Mouse (Mus musculus): ENCODE results near the gene Gm4981.
"Not testable (repeated sequence)": the region's sequence is repeated elsewhere in the genome, so short reads cannot be mapped to it uniquely, and the experiment has no call there.

The Gm4981 gene

DNA sequence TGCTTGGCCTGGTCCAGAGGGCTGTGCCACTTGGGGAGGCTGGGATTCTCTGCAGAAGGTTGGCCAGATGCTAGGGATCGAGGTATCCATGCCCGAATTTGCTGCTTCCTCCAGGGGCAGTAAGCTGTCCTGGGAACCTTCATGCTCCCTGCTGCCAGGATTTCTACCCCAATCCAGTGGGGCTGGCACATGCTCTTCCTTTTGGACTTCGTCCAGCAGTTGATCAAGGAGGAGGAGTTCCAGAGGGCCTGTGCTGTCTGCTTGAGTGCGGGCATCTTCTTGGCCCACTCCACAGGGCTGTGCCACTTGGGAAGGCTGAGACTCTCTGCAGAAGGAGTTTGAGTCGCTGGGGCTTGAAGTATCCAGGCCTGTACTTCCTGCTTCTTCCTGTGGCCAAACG lies 13.3 kb downstream of the Gm4981 start:
- CTCF ChIA-PET, result not testable (repeated sequence)

DNA sequence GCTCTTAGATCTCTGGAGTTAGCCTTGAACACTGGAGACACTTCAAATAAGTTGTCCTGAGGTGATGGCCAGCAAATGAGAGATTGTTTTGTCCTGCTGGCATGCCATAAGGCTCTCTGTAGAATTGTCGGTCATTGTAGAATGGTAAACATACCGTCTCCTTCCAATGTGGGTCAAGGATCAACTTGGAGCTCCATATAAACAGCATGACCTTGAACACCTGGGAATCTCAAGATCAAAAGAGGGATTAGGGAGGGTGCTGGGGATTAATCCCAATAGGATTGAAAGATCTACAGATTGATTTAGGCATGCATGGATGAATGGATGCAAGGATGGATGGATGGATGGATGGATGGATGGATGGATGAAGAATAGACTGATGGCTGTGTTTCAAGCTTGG lies 14.9 kb downstream of the Gm4981 start:
- CTCF ChIA-PET, result not testable (repeated sequence)

DNA sequence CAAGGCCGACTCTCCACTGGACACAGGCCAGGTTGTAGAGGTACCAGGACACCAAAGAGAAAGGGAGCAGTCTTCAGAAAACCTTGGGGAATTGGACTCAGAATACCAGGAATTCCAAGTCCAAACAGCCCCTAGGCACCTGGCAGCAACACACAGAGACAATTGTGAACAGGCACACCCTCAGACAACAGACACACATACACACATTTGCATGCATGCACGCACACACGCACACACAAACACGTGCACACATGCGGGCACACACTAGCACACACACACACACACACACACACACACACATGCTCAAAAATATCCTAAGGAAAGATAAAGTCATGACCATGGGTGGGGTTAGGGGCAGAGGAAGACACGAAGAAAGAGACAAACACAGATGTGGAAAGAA lies 15.8 kb downstream of the Gm4981 start:
- CTCF ChIA-PET, result no interaction called here

DNA sequence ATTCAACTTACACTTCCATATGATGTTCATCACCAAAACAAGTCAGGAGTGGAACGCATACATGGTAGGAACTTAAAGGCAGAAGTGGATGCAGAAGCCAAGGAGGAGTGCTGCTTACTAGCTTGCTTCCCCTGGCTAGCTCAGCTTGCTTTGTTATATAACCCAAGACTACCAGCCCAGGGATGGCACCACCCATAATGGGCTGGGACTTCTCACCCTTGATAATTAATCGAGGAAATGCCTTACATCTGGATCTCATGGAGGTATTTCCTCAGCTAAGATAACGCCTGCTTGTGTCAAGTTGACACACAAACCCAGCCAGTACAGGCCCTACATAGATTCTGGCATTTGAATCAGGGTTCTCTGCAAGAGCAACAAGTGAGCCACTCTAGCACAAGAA lies 19.1 kb downstream of the Gm4981 start:
- CTCF ChIA-PET, result no interaction called here

DNA sequence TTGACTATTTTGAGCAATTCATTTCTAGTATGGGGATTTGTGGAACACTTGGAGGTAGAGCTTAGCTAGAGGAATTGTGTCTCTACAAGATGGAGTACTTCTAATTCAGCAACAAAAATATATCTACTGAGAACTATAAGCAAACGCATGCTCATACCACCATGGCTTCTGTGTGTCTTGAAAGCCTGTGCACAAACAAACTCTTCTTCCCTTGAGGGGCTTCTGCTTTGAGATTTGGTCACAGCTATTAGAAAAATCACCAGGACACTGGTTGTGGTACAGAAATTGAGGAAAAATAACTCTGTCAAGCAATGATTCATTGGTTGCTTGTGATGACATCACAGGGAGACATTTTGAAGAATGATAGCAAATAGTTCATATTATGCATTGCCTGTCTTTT lies 21.1 kb downstream of the Gm4981 start:
- CTCF ChIA-PET, result interaction anchor here (0.6 kb wide), 1 partner anchor 192 kb away, joined by 6 read pairs; no protein-coding TSS in a partner anchor

DNA sequence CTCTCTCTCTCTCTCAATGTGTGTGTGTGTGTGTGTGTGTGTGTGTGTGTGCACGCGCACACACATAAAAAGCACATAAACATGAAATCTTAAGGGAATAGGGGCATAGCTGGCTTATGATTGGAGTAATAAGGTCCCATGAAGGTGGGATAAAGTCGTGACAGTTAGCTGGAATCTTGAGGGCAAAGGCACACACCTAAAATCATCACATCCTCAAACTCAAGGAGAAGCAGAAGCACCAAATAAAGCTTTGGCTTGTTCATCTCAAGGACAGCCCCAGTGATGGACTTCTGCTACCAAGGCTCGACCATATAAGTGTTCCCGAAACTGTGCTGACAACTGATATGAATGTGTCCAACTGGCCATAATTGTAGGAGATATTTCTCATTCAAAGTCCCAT lies 21.6 kb downstream of the Gm4981 start:
- CTCF ChIA-PET, result interaction anchor here (0.6 kb wide), 1 partner anchor 192 kb away, joined by 6 read pairs; no protein-coding TSS in a partner anchor

DNA sequence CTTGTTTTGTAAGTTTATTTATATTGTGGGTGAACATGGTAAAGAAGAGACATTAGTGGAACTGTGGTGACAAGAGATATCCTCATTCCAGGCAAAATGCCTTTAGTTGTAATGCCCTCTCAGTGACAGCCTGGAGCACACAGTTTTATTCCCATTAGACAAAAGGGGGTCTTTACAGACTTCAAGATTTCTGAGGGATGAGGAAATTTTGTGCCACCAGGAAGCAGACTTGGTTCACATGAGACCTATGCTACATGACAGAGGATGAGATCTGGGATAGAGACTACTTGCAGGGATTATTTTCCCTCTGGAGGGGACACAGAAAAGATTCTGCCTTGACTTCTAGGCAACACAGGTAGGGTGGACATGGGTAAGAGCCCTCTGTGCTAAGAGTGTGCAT lies 22.0 kb downstream of the Gm4981 start:
- CTCF ChIA-PET, result no interaction called here

DNA sequence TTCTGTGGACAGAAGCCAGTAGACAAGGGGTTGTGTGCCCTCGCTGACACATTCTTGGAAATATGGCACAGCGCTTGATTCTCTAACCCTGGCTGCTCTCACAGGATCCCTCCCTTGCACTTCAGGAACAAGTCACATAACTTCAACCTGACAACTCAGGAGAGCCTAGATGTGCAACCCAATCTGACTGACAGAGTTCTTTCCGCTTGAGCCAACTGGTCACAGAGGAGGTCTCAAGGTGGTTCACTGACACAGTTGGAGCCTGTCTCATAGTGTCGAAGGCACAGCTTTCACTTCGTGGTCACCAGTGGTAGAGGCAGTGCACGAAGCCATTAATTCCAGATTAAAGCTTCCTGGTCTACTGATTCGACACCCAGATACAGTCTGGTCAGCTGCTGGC lies 24.3 kb downstream of the Gm4981 start:
- CTCF ChIA-PET, result no interaction called here

DNA sequence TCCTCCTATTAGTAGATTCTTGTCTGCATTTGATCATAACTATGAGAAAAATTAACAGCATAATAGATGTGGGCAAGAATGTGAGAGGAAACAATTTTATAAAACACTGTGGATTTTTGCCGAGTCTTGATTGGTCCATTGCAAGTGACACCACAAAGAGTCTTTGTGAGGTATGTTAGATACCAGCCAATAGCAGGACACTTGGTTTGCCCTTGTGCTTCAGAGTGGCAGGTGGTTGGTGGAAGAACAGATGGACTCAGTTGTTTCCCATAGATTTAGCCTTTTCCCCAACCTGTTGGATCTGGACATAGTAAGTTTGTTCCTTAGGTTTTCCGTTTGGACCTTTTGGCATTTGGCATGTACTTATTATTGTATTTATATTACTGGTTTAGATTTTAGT lies 25.3 kb downstream of the Gm4981 start:
- CTCF ChIA-PET, result no interaction called here

DNA sequence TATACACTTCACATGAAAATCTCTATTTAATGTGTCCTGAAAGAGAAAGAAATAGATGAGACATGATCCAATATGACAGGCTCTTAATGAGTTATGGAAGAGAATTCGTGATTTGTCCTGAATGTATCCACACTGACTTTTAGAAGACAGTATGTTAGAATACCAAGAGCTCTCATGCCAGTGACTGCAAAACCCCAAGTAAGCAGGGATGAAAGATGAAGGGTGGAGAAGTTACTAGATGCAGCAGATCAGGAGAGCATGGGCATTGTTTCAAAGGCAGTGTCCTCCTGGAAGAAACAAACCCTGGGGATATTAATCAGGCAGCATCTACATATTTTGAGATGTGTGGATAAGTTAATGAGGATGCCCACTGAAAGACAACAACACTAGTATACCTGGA lies 26.0 kb downstream of the Gm4981 start:
- CTCF ChIA-PET, result no interaction called here

DNA sequence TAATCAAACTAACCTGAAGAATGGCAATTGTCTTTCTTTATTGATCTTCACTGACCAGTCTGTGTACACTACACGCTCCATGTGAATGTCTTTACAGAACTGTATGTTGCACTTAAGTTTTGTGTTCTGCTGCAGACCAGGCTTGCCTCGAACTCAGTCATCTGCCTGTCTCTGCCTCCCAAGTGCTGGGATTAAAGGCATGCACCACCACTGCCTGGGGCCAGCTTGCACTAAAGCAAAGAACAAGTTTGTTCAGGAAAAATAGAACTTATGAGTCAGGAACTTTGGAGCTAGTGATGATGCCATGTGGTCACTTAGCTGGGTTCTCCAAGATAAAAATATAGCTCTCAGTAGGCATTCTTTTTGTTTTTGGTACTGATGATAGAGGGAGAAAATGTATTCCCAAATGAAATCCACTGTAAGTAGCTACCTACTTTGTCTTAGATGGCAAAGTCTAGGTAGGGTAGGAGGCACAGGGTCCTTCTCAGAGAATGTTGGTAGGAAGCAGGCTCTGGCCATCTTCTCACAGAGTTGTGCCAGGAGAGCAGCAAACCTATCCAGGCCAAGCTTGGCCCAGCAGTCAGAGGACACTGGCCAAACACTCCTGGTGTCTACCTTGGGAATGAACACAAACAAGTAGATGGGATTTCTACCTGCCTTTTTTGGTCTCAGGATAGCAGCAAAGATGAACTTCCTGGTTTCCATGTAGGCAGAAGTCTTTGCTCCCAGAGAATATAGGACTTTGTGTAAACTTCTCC lies 26.6 kb downstream of the Gm4981 start:
- CTCF ChIA-PET, result no interaction called here

DNA sequence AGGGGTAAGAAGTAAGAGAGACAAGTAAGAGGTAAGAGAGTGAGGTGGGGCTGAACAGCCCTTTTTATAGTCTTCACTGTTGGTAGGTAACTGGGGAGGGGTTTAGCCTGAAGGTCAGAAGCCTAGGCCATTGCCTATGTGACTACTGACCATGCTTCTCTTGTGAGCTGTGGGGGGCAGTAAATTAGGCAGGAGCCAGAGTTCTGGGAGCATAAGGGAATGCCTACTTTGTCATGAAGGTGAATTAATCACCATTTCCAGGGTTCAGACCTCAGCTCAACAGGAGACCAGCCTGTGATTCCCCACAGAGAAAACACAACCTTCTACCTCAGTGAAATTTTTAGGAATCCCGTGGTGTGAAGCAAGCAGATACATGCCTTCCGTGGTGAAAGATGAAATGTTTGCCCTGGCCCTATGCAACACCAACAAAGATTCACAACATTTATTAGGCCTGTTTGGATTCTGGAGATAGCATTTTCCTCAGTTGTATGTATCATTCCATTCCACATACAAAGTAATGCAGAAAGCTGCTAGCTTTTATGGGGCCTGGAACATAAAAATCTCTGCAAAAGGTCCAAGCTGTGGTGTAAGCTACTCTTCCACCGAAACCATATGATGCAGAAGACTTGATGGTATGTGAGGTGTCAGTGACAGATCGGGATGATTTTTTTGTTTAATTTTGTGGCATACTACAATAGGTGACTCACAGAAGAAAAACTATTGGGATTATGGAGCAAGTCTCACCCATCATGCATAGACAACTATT lies 29.7 kb downstream of the Gm4981 start:
- CTCF ChIA-PET, result no interaction called here

DNA sequence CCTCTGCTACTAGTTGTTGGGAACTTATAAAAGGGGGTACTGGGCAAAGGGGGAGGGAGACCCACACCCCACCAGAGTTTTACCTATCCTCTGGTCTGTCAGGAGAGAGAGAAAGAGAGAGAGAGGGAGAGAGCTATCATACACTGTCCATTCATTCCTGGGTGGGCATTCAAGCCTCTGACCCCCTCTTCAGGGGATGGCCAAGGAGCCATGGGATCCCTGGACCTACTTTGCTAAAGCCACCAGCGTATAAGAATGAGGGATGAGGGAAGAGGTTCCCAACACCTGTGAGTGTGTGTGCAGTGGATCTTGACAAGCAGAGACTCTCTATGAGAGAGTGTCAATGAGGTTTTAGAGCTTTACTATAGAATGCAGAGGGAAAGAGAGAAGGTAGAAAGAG lies 30.5 kb downstream of the Gm4981 start:
- CTCF ChIA-PET, result no interaction called here

Data from spleen, embryonic (tissue).